In the genomic region with DNA sequence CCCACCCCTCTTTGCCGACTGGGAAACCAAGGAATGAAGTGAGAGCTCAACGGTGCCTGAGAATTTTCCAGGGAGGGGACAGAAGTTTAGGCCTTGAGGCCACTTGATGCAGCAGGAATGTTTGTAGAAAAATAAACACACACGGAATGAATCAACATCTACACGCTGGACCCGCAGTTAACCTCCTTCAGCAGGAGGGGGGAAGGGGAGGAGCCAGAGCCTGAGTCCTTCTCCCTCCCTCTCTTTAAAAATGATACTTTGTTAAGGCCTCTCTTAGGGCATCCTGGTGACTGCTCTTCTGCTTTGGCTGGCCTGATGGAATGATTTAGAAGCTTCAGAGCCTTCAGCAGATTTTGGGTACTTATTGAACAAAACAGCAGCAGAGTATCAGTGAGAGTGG, we compare ENCODE assay signal across 8 mouse cellular contexts.
DNase-seq lines count a peak whose midpoint lies in the region; ATAC-seq and TF ChIP-seq lines count a peak whose summit lies in the region.

No protein-coding gene starts in this region.

- intact Hi-C loops in gastrocnemius, postnatal 14 days (cut with DNase I; ENCODE audit: low total_unique reads): no loop called here

- H3K4me3 ChIP-seq in spleen, adult 2 months (ENCODE audit: extremely low read depth, insufficient read depth, insufficient read length): peak overlapping the region; percentile 20; the same call in 1 of the 2 replicates
- peak overlapping the region; percentile 23; the same call in 1 of the 2 replicates for H3K4me3 ChIP-seq in embryonic facial prominence, embryonic 10.5 days
- H3K4me3 ChIP-seq in limb, embryonic 10.5 days: peak overlapping the region; percentile 27
- H3K4me3 ChIP-seq in cerebellum, adult 2 months (replicated peaks; ENCODE audit: insufficient read depth, low read depth, low read length): no peak overlapping the region
- no peak overlapping the region for H3K4me3 ChIP-seq in forebrain, embryonic 12.5 days (replicated peaks)

- peaks cover 44% of the 10 kb centered on the region; the same call in 1 of the 2 replicates for H3K4me1 ChIP-seq in spleen, adult 2 months (ENCODE audit: control insufficient read depth, insufficient read depth, insufficient read length)
- H3K4me1 ChIP-seq in embryonic facial prominence, embryonic 10.5 days: peaks cover 75% of the 10 kb centered on the region
- peaks cover 78% of the 10 kb centered on the region for H3K4me1 ChIP-seq in limb, embryonic 10.5 days
- no peaks in the 10 kb centered on the region for H3K4me1 ChIP-seq in cerebellum, adult 2 months (ENCODE audit: control insufficient read depth, insufficient read depth, low read length)
- no peaks in the 10 kb centered on the region for H3K4me1 ChIP-seq in forebrain, embryonic 12.5 days

- no peak for TF ChIP-seq CTCF in spleen, adult 2 months (IDR thresholded peaks at IDR 0.05; ENCODE audit: extremely low read depth, insufficient read depth, insufficient read length, insufficient replicate concordance)
- no peak for TF ChIP-seq CTCF in cerebellum, adult 2 months (IDR thresholded peaks at IDR 0.05; ENCODE audit: borderline replicate concordance, insufficient read depth, low read depth, low read length)

- 6% methylated on average over 5 of the region's 5 CpGs for WGBS in spleen, adult 2 months
- WGBS in embryonic facial prominence, embryonic 10.5 days: 8% methylated on average over 5 of the region's 5 CpGs
- WGBS in limb, embryonic 10.5 days: 7% methylated on average over 5 of the region's 5 CpGs
- 47% methylated on average over 5 of the region's 5 CpGs for WGBS in cerebellum, adult 2 months
- 36% methylated on average over 5 of the region's 5 CpGs for WGBS in forebrain, embryonic 12.5 days

- no peak for DNase-seq in spleen, adult 2 months (ENCODE audit: low read depth in 1 of 2, low spot score in 2 of 2)
- DNase-seq in spleen, postnatal 4 days (ENCODE audit: low spot score in 2 of 2): no peak
- DNase-seq in embryonic facial prominence, embryonic 10.5 days (ENCODE audit: low spot score): peak; percentile 52
- DNase-seq in limb, embryonic 10.5 days (ENCODE audit: low spot score): no peak
- peak; percentile 54 for DNase-seq in splenic B cell, adult 2 months (ENCODE audit: low read depth, low spot score)
- DNase-seq in gastrocnemius, postnatal 14 days: no peak
- DNase-seq in cerebellum, adult 2 months: no peak

- no peaks in the 10 kb centered on the region for H3K9me3 ChIP-seq in embryonic facial prominence, embryonic 10.5 days
- H3K9me3 ChIP-seq in limb, embryonic 10.5 days (replicated peaks): no peaks in the 10 kb centered on the region
- no peaks in the 10 kb centered on the region for H3K9me3 ChIP-seq in forebrain, embryonic 12.5 days

- no peak for TF ChIP-seq POLR2A in spleen, adult 2 months (IDR thresholded peaks at IDR 0.05; ENCODE audit: low read depth, low read length)
- TF ChIP-seq POLR2A in cerebellum, adult 2 months (IDR thresholded peaks at IDR 0.05; ENCODE audit: borderline replicate concordance, insufficient read depth, low read length): no peak

- ATAC-seq in forebrain, embryonic 12.5 days (ENCODE audit: low FRiP score): no peak

- H3K27me3 ChIP-seq in spleen, adult 2 months (ENCODE audit: control insufficient read depth, insufficient read depth, low read length): no peaks in the 10 kb centered on the region
- H3K27me3 ChIP-seq in embryonic facial prominence, embryonic 10.5 days (replicated peaks; ENCODE audit: low read depth, poor library complexity, severe bottlenecking): 0 out of 2 replicates have a peak, but pooled peaks cover 5% of the 10 kb centered on the region
- no peaks in the 10 kb centered on the region for H3K27me3 ChIP-seq in limb, embryonic 10.5 days (ENCODE audit: low read depth, poor library complexity, severe bottlenecking)
- H3K27me3 ChIP-seq in splenic B cell, adult 2 months (ENCODE audit: control insufficient read depth, insufficient read depth, low read length, poor library complexity, severe bottlenecking): no peaks in the 10 kb centered on the region
- no peaks in the 10 kb centered on the region for H3K27me3 ChIP-seq in cerebellum, adult 2 months (ENCODE audit: control insufficient read depth, insufficient read depth, low read length)
- peaks cover 48% of the 10 kb centered on the region for H3K27me3 ChIP-seq in forebrain, embryonic 12.5 days

- no peak overlapping the region for H3K4me2 ChIP-seq in forebrain, embryonic 12.5 days

- no peak overlapping the region for H3K9ac ChIP-seq in forebrain, embryonic 12.5 days

- peak overlapping the region; percentile 78 for H3K27ac ChIP-seq in spleen, adult 2 months (ENCODE audit: insufficient read depth, low read length)
- H3K27ac ChIP-seq in embryonic facial prominence, embryonic 10.5 days (replicated peaks): peak overlapping the region; percentile 55
- H3K27ac ChIP-seq in limb, embryonic 10.5 days: peak overlapping the region; percentile 64
- H3K27ac ChIP-seq in cerebellum, adult 2 months (ENCODE audit: insufficient read depth, low read length): no peak overlapping the region
- no peak overlapping the region for H3K27ac ChIP-seq in forebrain, embryonic 12.5 days

- peaks cover 31% of the 10 kb centered on the region for H3K36me3 ChIP-seq in spleen, adult 2 months (ENCODE audit: control insufficient read depth, insufficient read depth, low read length)
- H3K36me3 ChIP-seq in embryonic facial prominence, embryonic 10.5 days (replicated peaks): 0 out of 2 replicates have a peak, but pooled peaks cover 3% of the 10 kb centered on the region
- H3K36me3 ChIP-seq in limb, embryonic 10.5 days: peaks cover 8% of the 10 kb centered on the region; the same call in 1 of the 2 replicates
- peaks cover 19% of the 10 kb centered on the region for H3K36me3 ChIP-seq in splenic B cell, adult 2 months (ENCODE audit: control insufficient read depth, insufficient read depth, low read length, poor library complexity, severe bottlenecking)
- no peaks in the 10 kb centered on the region for H3K36me3 ChIP-seq in forebrain, embryonic 12.5 days (replicated peaks)

Comparison
In these comparisons a context has a peak if more than half of its experiments do, and no peak if none do; other contexts are left out.
1. DNase-seq: peak in embryonic facial prominence, embryonic 10.5 days (single experiment) and splenic B cell, adult 2 months (single experiment); none in spleen, adult 2 months (0 of 2), spleen, postnatal 4 days (0 of 2), limb, embryonic 10.5 days (single experiment), gastrocnemius, postnatal 14 days (single experiment) and cerebellum, adult 2 months (0 of 2).
2. H3K27ac ChIP-seq: peak in spleen, adult 2 months (single experiment), embryonic facial prominence, embryonic 10.5 days (single experiment) and limb, embryonic 10.5 days (single experiment); none in cerebellum, adult 2 months (single experiment) and forebrain, embryonic 12.5 days (single experiment).
3. H3K4me3 ChIP-seq: peak in spleen, adult 2 months (single experiment), embryonic facial prominence, embryonic 10.5 days (single experiment) and limb, embryonic 10.5 days (single experiment); none in cerebellum, adult 2 months (single experiment) and forebrain, embryonic 12.5 days (single experiment).